Mouse (Mus musculus) CH12.LX (cell line): ENCODE measurements around the gene Cdr2. TPM values are rescaled to one million over a fixed set of nuclear protein-coding genes. Genes with fewer than 3 reads are reported as not detected.

ENCODE experiments used
- DNase-seq: peaks from one replicate; pipeline ENCODE4 v3.0.0-alpha.2; 2013; ENCODE audit errors: extremely low read depth
- H3K27ac ChIP-seq: 2 replicates; pipeline ENCODE4 v1.5.1; 2012; ENCODE audit warnings: low read depth, mild to moderate bottlenecking, control low read depth, moderate library complexity; ENCODE audit not compliant: insufficient read depth
- H3K27me3 ChIP-seq: replicated peaks from 2 replicates; pipeline ENCODE3; 2012; ENCODE audit warnings: inconsistent platforms
- H3K36me3 ChIP-seq, 2 experiments: replicated peaks in 1 of 2; 2 replicates each; pipeline versions ENCODE3 to v1.6.1; 2012; ENCODE audit warnings: inconsistent platforms in 1 of 2, low read length in 1 of 2, mild to moderate bottlenecking in 1 of 2, mixed read lengths in 1 of 2, moderate library complexity in 1 of 2; ENCODE audit not compliant: control insufficient read depth in 1 of 2, insufficient read depth in 1 of 2
- H3K4me1 ChIP-seq, 2 experiments: 2 replicates each; pipeline ENCODE4 v1.6.1; 2012; ENCODE audit warnings: inconsistent platforms in 1 of 2, moderate library complexity in 1 of 2; ENCODE audit not compliant: insufficient read depth in 2 of 2, control insufficient read depth in 1 of 2
- H3K4me2 ChIP-seq: 2 replicates; pipeline ENCODE4 v1.6.1; 2012; ENCODE audit warnings: low read depth, mild to moderate bottlenecking, control low read depth; ENCODE audit not compliant: poor library complexity, insufficient read depth, severe bottlenecking
- H3K4me3 ChIP-seq, 3 experiments: fragments of 150-350 bp in 1 of 3; sonication (generic) in 1 of 3; replicated peaks in 1 of 3; 2 replicates each; pipeline versions ENCODE3 to v1.5.1; 2011 to 2012; ENCODE audit warnings: low read depth in 2 of 3, low read length in 2 of 3, mild to moderate bottlenecking in 2 of 3, moderate library complexity in 2 of 3, control low read depth in 1 of 3, improper control_type of control experiment in 1 of 3, inconsistent platforms in 1 of 3, mixed read lengths in 1 of 3; ENCODE audit not compliant: poor library complexity in 1 of 3
- H3K79me2 ChIP-seq: replicated peaks from 2 replicates; pipeline ENCODE4 v1.6.1; 2012; ENCODE audit warnings: mild to moderate bottlenecking, moderate library complexity; ENCODE audit not compliant: control insufficient read depth, poor library complexity, insufficient read depth, severe bottlenecking; ENCODE audit errors: extremely low read depth
- H3K9ac ChIP-seq: 2 replicates; pipeline ENCODE4 v1.6.1; 2012; ENCODE audit warnings: low read depth, mild to moderate bottlenecking, control low read depth, moderate library complexity; ENCODE audit not compliant: insufficient read depth
- H3K9me3 ChIP-seq: replicated peaks from 2 replicates; pipeline ENCODE3; 2012; ENCODE audit warnings: low read length, inconsistent platforms, mixed read lengths
- CHD2 ChIP-seq: IDR thresholded peaks from 2 replicates; pipeline ENCODE4 v1.6.1; 2011; ENCODE audit warnings: low read length, improper control_type of control experiment
- CTCF ChIP-seq, 2 experiments: IDR thresholded peaks in 1 of 2; conservative IDR thresholded peaks in 1 of 2; 2 replicates each; pipeline ENCODE4 v1.5.1; 2011 to 2012; ENCODE audit warnings: low read depth in 2 of 2, low read length in 2 of 2, improper control_type of control experiment in 1 of 2, inconsistent platforms in 1 of 2, mild to moderate bottlenecking in 1 of 2, moderate library complexity in 1 of 2
- HCFC1 ChIP-seq: IDR thresholded peaks from 2 replicates; pipeline ENCODE4 v1.6.1; 2012; ENCODE audit warnings: low read depth, mild to moderate bottlenecking, inconsistent platforms, low read length, improper control_type of control experiment
- JUN ChIP-seq: IDR thresholded peaks from 2 replicates; pipeline ENCODE4 v1.6.1; 2011; ENCODE audit warnings: low read depth, mild to moderate bottlenecking, low read length, improper control_type of control experiment, moderate library complexity; ENCODE audit not compliant: insufficient read depth
- JUND ChIP-seq: conservative IDR thresholded peaks from 2 replicates; pipeline ENCODE4 v1.6.1; 2011; ENCODE audit warnings: low read depth, low read length, improper control_type of control experiment
- MAFK ChIP-seq: IDR thresholded peaks from 2 replicates; pipeline ENCODE4 v1.6.1; 2011; ENCODE audit warnings: low read length, improper control_type of control experiment; ENCODE audit not compliant: insufficient replicate concordance
- MEF2A ChIP-seq: IDR thresholded peaks from 2 replicates; pipeline ENCODE4 v1.6.1; 2014; ENCODE audit warnings: low read depth, mild to moderate bottlenecking, inconsistent platforms, low read length, improper control_type of control experiment, borderline replicate concordance
- NELFE ChIP-seq: IDR thresholded peaks from 2 replicates; pipeline ENCODE4 v1.6.1; 2011; ENCODE audit warnings: low read depth, low read length, improper control_type of control experiment
- POLR2AphosphoS2 ChIP-seq: IDR thresholded peaks from 2 replicates; pipeline ENCODE4 v1.6.1; 2011; ENCODE audit warnings: low read depth, low read length, improper control_type of control experiment
- RAD21 ChIP-seq: IDR thresholded peaks from 2 replicates; pipeline ENCODE4 v1.6.1; 2011; ENCODE audit warnings: low read depth, mild to moderate bottlenecking, low read length, improper control_type of control experiment, moderate library complexity
- RCOR1 ChIP-seq: conservative IDR thresholded peaks from 2 replicates; pipeline ENCODE4 v1.6.1; 2012; ENCODE audit warnings: low read depth, mild to moderate bottlenecking, inconsistent platforms, low read length, improper control_type of control experiment
- SMC3 ChIP-seq: IDR thresholded peaks from 2 replicates; pipeline ENCODE4 v1.6.1; 2011; ENCODE audit warnings: low read depth, low read length, improper control_type of control experiment
- USF2 ChIP-seq: conservative IDR thresholded peaks from 2 replicates; pipeline ENCODE4 v1.6.1; 2011; ENCODE audit warnings: low read depth, low read length, improper control_type of control experiment
- ZNF384 ChIP-seq: IDR thresholded peaks from 2 replicates; pipeline ENCODE4 v1.6.1; 2012; ENCODE audit warnings: low read depth, low read length, improper control_type of control experiment, inconsistent platforms
- dilution Hi-C: fragments of 300-500 bp; cut with MboI; formaldehyde crosslinking; loops from 2 replicates; pipeline ENCODE4 v1.14.3; 2020; ENCODE audit warnings: low sequenced_read_pairs; ENCODE audit not compliant: extremely low pct_unique_long_range_greater_than_20kb, extremely low pct_ligation_motif_present
- in situ Hi-C: fragments of 300-500 bp; cut with MboI; formaldehyde crosslinking; loops from 3 replicates; pipeline ENCODE4 v1.14.3; 2019; ENCODE audit warnings: low sequenced_read_pairs, low pct_ligation_motif_present, low pct_unique_long_range_greater_than_20kb, mixed read lengths
- polyA plus RNA-seq: library from polyadenylated mRNA; unstranded; fragments of >175 nt; gene quantifications from 2 replicates; pipeline ENCODE4 v1.2.1, GENCODE M21; 2012; ENCODE audit warnings: low read depth; ENCODE audit not compliant: insufficient read length
- total RNA-seq, 2 experiments: library from RNA; depleted of rRNA; stranded (reverse); fragments of 300-350 nt in 1 of 2; fragments of >200 nt in 1 of 2; gene quantifications; 2 replicates each; pipeline ENCODE4 v1.2.3; 2012 to 2014

Cdr2 gene
- total and polyA plus RNA-seq, 3 experiments: 5.7 to 9.5 (median 8.7) TPM

DNA sequence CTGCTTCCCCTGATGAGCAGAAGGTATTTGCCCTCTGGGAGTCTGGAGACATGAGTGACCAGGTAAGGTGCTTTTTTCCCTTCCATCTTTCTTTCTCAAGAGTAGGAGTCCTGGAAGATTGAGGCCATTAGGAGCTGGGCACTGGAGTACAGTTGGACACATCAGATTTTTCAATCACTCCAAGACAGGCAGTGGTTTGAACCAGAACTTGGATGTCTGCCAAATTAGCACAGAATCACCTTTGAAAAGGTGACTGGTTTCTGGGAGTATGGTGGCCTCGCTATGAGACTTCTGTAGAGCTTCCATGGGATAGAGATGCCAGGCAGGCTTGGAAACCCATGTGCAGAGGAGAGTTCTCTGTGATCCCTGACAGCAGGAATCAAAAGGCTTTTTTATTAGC is 39.6 kb downstream of the Cdr2 start:
- no peak for TF ChIP-seq JUND
- H3K36me3 ChIP-seq: peaks cover 70 to 92% of the 10 kb centered on the region in 2 experiments
- H3K27me3 ChIP-seq: no peaks in the 10 kb centered on the region
- H3K4me1 ChIP-seq: no peaks in the 10 kb centered on the region
- dilution Hi-C loops: no loop called here
- no peak overlapping the region for H3K27ac ChIP-seq
- DNase-seq: no peak
- H3K4me3 ChIP-seq: no peak overlapping the region
- no peaks in the 10 kb centered on the region for H3K9me3 ChIP-seq
- H3K4me2 ChIP-seq: no peak overlapping the region
- H3K9ac ChIP-seq: no peak overlapping the region
- in situ Hi-C loops: no loop called here
- H3K79me2 ChIP-seq: no peaks in the 10 kb centered on the region

DNA sequence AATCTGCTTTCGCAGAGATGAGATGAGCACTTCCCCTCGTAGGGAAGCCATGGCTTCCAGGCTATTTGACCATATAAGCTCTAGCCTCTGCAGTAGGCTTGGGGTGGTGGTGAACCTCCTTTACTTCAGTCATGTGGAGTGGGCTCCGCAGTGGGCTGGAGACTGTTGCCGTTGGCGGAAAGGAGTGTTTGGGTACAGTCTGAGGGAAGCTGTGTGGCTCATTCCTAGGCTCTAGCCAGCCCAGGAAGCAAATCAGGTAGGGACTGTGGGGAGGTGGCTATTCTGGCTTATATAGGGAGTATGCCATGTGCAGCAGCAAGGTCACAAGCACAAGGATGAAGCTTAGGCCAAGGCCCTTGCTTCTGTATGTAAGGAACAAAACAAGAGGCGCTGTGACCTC is 40.9 kb downstream of the Cdr2 start:
- Histone ChIP-seq H3K4me3 (no peak overlapping the region), H3K27ac (no peak overlapping the region), H3K79me2 (no peaks in the 10 kb centered on the region), H3K4me1 (no peaks in the 10 kb centered on the region), H3K4me2 (no peak overlapping the region), H3K27me3 (no peaks in the 10 kb centered on the region), H3K36me3 (peaks cover 76 to 98% of the 10 kb centered on the region in 2 experiments), H3K9ac (no peak overlapping the region), H3K9me3 (no peaks in the 10 kb centered on the region)
- TF ChIP-seq USF2: no peak
- TF ChIP-seq ZNF384: no peak
- no peak for TF ChIP-seq CTCF (conservative IDR thresholded peaks at IDR 0.05 in 1 of 2, IDR thresholded peaks at IDR 0.05 in 1 of 2; ENCODE audit: low read depth in 2 of 2, low read length in 2 of 2)
- TF ChIP-seq POLR2AphosphoS2: no peak
- in situ Hi-C loops (no loop called here), dilution Hi-C loops (no loop called here)
- no peak for DNase-seq

DNA sequence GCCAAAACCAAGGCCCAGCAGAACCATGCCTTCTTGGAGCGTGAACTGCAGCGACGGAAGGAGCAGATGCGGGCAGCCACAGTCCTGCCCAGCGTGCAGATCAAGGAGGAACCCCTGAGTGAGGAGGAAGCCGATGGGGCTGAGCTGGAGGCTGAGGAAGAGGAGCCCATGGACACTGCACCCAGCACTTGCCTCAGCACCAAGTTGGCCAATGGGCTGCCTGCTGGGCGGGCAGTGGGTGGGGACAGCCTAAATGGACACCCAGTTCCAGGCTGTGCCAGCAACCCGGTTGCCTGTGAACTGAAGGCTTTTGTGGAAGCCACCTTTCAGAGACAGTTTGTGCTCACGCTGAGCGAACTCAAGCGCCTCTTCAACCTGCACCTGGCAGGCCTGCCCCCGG is 41.8 kb downstream of the Cdr2 start:
- peaks cover 80 to 98% of the 10 kb centered on the region in 2 experiments for H3K36me3 ChIP-seq
- TF ChIP-seq SMC3: no peak
- no peak for TF ChIP-seq ZNF384
- TF ChIP-seq HCFC1: no peak
- dilution Hi-C loops: no loop called here
- no peak for DNase-seq
- no peaks in the 10 kb centered on the region for H3K4me1 ChIP-seq
- no peak overlapping the region for H3K9ac ChIP-seq
- no peak overlapping the region for H3K4me2 ChIP-seq
- H3K9me3 ChIP-seq: no peaks in the 10 kb centered on the region
- no peak overlapping the region for H3K4me3 ChIP-seq
- in situ Hi-C loops: no loop called here
- no peaks in the 10 kb centered on the region for H3K79me2 ChIP-seq
- no peaks in the 10 kb centered on the region for H3K27me3 ChIP-seq
- no peak overlapping the region for H3K27ac ChIP-seq

GRCm38 (mm10) chr7:120938206-120938605 is 43.9 kb downstream of the Cdr2 start:
- H3K4me3 ChIP-seq: no peak overlapping the region
- no peaks in the 10 kb centered on the region for H3K9me3 ChIP-seq
- no peaks in the 10 kb centered on the region for H3K79me2 ChIP-seq
- no peak overlapping the region for H3K4me2 ChIP-seq
- H3K9ac ChIP-seq: no peak overlapping the region
- H3K27ac ChIP-seq: no peak overlapping the region
- no peaks in the 10 kb centered on the region for H3K27me3 ChIP-seq
- dilution Hi-C loops (no loop called here), in situ Hi-C loops (loop anchor here (10.0 kb wide), 1 partner anchor 177 kb away; no protein-coding TSS in a partner anchor)
- no peak for DNase-seq
- no peaks in the 10 kb centered on the region for H3K4me1 ChIP-seq
- H3K36me3 ChIP-seq: peaks cover 79 to 100% of the 10 kb centered on the region in 2 experiments
- TF ChIP-seq MEF2A: no peak
- TF ChIP-seq RCOR1: no peak
- no peak for TF ChIP-seq JUND
- TF ChIP-seq POLR2AphosphoS2: no peak
- TF ChIP-seq NELFE: no peak
- no peak for TF ChIP-seq RAD21
- TF ChIP-seq CHD2: no peak
- no peak for TF ChIP-seq JUN
- TF ChIP-seq MAFK: no peak
